Mouse (Mus musculus) heart, embryonic 10.5 days (tissue): Measurements from ENCODE around the gene Ccdc71l. TPM values are rescaled to one million over a fixed set of nuclear protein-coding genes. Genes with fewer than 3 reads are reported as not detected.

Experiments used
- polyA plus RNA-seq: library from polyadenylated mRNA; unstranded; fragments of >200 nt; fragmentation: Nextera tagmentation; extraction: Ambion mirVana; gene quantifications from 2 replicates; pipeline ENCODE4 v1.2.1, GENCODE M21; 2016

Gene Ccdc71l
- polyA plus RNA-seq, 1 experiment from 2014 or later, result 3.2 TPM

Other genes starting within 250 kb of the Ccdc71l start
- 0.70 and 0.82 TPM in 2 replicates for gene Pik3cg, start 170.0 kb upstream of the Ccdc71l start, polyA plus RNA-seq